Mouse (Mus musculus): ENCODE measurements around the gene Atg7.

The Atg7 gene

DNA sequence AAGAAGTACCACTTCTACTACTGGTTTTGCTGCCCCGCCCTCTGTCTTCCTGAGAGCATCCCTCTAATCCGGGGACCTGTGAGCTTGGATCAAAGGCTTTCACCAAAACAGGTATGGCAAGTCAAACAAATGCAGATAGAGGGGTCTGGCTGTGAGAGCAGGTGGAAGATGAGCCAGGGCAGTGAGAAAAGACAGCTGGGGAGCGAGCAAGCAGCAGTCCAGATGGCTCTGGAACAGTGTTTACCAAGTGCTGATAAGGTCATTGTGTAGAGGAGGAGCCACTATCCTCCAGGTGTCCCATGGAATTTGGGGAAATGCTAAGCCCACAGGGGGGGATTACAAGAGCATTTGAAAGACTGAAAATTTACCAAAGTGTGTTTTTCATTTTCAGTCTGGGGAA is 41.5 kb downstream of the Atg7 start:
- DNase-seq (ENCODE audit: low spot score in 2 of 2), result no peak

DNA sequence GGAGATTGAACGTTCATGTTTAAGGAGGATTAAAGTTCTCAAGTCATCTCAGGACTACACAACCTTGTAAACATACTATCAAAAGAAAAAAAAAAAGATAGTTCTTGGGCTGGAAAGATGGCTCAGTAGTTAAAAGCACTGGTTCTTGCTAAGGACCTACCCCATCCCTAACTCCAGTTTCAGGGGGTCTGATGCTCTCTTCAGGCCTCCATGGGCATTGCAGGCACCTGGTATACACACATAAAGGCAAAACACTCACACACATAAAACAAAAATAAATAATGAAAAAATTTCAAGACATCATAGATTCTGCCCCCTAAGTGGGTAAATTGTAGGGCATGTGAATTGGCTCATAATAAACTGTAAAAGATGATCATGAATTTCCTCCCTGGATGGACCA is 42.5 kb downstream of the Atg7 start:
- no peak for DNase-seq (ENCODE audit: low spot score in 2 of 2)

GRCm38 (mm10) chr6:114687035-114687434 is 44.1 kb downstream of the Atg7 start:
- no peak for DNase-seq (ENCODE audit: low spot score in 2 of 2)

- no peak for DNase-seq (ENCODE audit: low spot score in 2 of 2)
Measured at GRCm38 (mm10) chr6:114690661-114691060, 47.8 kb downstream of the Atg7 start.

- DNase-seq (ENCODE audit: low spot score in 2 of 2), result no peak
Measured at GRCm38 (mm10) chr6:114691530-114691929, 48.6 kb downstream of the Atg7 start.

- no peak for DNase-seq (ENCODE audit: low spot score in 2 of 2)
Measured at GRCm38 (mm10) chr6:114692691-114693090, 49.8 kb downstream of the Atg7 start.

- DNase-seq (ENCODE audit: low spot score in 2 of 2), result peak in 1 of 2 experiments; percentile 52
Measured at GRCm38 (mm10) chr6:114697646-114698490, 55.0 kb downstream of the Atg7 start.

DNA sequence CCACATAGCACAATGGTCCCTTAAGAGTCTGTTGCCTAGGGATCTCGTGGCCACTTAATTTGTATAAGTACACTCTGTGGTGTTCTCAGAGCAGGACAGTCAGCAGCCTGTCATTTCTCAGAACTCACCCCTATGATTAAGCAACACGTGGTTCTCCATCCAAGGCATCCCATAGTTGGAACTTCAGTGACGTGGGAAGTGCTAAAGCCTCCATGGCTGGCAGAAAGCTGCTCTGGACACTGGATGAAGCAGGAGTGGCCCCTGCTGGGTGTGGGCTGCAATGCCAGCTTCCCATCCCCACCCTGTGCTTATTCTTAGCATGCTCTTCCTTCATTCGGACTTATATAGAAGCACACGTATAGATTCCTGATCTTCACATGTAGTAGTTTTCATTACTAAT is 55.7 kb downstream of the Atg7 start:
- no peak for DNase-seq (ENCODE audit: low spot score in 2 of 2)

GRCm38 (mm10) chr6:114700704-114701103 is 57.8 kb downstream of the Atg7 start:
- no peak for DNase-seq (ENCODE audit: low spot score in 2 of 2)

- DNase-seq (ENCODE audit: low spot score in 2 of 2), result no peak
Measured at GRCm38 (mm10) chr6:114707032-114707431, 64.1 kb downstream of the Atg7 start.

GRCm38 (mm10) chr6:114712242-114713050 is 69.5 kb downstream of the Atg7 start:
- DNase-seq (ENCODE audit: low spot score in 2 of 2), result peak; percentile 63 to 85

- DNase-seq (ENCODE audit: low spot score in 2 of 2), result no peak
Measured at GRCm38 (mm10) chr6:114713538-114713937, 70.6 kb downstream of the Atg7 start.

GRCm38 (mm10) chr6:114714654-114715053 is 71.8 kb downstream of the Atg7 start:
- no peak for DNase-seq (ENCODE audit: low spot score in 2 of 2)

GRCm38 (mm10) chr6:114715289-114716030 is 72.6 kb downstream of the Atg7 start:
- no peak for DNase-seq (ENCODE audit: low spot score in 2 of 2)

GRCm38 (mm10) chr6:114719100-114719499 is 76.2 kb downstream of the Atg7 start:
- no peak for DNase-seq (ENCODE audit: low spot score in 2 of 2)

DNA sequence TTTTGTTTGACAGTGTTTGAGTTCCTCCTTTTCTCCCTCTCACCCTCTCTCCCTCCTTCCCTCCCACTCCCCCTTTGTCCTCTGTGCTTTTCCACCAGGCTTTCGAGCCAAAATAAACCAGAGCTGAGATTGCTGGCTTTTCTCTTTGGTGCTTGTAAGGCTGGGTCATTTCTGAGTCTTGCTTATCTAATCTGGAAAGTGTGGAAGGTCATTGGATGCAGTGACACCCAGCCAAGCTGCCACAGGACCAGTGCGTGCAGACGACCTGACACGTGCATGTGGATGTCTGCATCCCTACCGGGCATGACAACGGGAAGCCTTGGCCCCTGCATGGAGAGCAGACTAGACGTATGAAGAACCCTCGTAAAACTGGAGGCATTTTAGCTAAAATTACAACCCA is 76.8 kb downstream of the Atg7 start:
- no peak for DNase-seq (ENCODE audit: low spot score in 2 of 2)

DNA sequence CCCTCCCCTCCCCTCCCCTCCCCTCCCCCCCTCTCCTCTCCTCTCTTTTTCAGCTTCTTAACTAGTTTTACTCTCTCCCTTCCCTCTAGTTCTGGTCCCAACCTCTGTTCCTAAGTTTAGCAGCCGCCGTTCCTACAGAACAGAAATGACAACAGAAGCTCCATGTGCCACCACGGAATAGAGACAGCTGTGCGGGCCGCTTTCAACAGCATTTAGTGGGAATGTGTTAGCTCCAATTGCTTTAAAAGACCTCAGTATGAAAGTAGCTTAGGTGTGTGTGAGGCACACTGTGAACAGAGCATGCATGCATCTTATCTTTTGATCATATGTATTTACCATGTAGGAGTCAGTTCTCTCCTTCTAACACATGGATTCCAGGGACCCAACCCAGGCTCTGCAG is 79.1 kb downstream of the Atg7 start:
- DNase-seq (ENCODE audit: low spot score in 2 of 2), result no peak

DNA sequence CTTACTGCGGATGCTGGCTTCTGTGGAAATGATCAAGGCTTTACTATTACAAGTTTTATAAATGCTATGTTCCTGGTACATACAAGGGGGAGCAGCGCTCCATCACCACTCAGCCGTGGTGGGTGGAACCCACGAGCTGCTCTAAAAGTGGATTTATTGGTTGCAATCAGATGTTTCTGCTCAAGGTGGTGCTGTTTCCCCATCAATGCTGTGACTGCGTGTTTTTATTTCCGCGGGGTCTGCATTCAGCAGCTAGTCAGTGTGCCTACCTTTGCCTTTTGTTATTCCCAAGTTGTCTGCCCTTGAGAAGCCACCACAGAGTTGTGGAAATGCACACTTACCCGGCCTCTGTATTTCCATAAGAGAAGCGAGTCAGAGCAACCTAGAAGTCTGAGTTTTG is 81.0 kb downstream of the Atg7 start:
- DNase-seq (ENCODE audit: low spot score in 2 of 2), result no peak

GRCm38 (mm10) chr6:114724351-114724750 is 81.5 kb downstream of the Atg7 start:
- no peak for DNase-seq (ENCODE audit: low spot score in 2 of 2)

DNA sequence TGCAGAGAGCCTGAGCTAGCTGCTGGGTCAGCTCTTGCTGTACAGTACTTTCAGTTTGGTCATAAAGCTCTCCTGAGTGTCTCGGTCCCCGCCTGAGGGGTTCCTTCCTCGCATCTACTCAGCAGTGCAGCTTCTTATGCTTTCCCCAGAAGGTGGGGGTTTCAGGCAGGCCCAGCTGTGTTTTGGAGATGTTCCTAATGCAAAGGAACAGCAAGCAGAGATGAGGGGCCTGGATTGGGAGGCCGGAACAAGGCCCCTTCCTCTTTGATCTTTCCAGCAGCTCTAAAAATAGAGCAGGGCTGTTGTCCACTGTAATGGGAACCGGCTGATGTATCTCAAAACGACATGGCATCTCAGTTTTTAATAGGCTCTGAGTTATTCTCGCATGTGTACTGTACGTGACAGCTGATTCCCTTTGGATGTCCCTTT is 82.3 kb downstream of the Atg7 start:
- DNase-seq (ENCODE audit: low spot score in 2 of 2), result no peak

DNA sequence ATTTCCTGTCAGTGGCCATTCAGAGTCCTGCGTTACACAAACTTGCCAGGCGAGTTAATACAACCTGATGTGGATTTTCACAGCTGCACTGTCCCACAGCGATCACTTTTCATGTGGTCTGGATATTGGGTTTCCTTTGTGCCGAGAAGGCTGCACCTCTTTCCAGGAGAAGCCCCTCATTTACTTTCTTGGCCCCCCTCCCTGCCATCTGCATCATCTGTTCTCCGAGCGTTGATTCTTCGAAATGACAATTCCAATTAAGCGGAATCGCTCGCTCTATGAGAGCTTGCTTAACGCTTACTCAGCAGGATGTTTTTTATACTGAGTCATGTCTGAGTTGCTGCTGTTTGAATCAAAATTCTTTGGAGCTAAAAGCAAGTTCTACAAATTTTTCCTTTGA is 83.8 kb downstream of the Atg7 start:
- no peak for DNase-seq (ENCODE audit: low spot score in 2 of 2)

GRCm38 (mm10) chr6:114733156-114733555 is 90.3 kb downstream of the Atg7 start:
- no peak for DNase-seq (ENCODE audit: low spot score in 2 of 2)
